Mouse (Mus musculus): ENCODE data around the gene Vcl. TPM values are rescaled to one million over a fixed set of nuclear protein-coding genes. Genes with fewer than 3 reads are reported as not detected.

Gene Vcl
- total RNA-seq, 1 experiment from 2014 or later: 39.3 TPM

- ATAC-seq (ENCODE audit: extremely low read depth, insufficient number of reproducible peaks, low FRiP score, poor library complexity, severe bottlenecking): no peak
Measured at GRCm38 (mm10) chr14:20993067-20993691, 64.0 kb downstream of the Vcl start.

- no peak for ATAC-seq (ENCODE audit: extremely low read depth, insufficient number of reproducible peaks, low FRiP score, poor library complexity, severe bottlenecking)
Measured at GRCm38 (mm10) chr14:20994475-20994874, 65.3 kb downstream of the Vcl start.

DNA sequence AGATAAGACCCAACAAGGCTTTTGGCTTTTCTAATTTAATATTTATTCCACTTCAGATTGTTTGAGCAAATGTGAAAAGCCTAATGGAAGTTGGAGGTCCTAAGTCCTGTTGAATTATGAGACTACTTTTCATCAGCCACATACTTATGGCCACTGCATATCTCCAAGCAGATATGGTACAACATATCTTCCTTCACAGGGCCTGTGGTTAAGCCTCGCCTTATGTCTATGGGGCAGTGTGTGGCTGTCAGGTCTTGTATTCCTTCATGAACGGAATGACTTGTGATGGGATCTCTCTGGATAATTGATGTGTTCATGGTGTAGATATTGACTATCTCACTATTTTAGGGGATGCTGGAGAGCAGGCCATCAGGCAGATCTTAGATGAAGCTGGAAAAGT lies 66.3 kb downstream of the Vcl start:
- no peak for ATAC-seq (ENCODE audit: extremely low read depth, insufficient number of reproducible peaks, low FRiP score, poor library complexity, severe bottlenecking)

- no peak for ATAC-seq (ENCODE audit: extremely low read depth, insufficient number of reproducible peaks, low FRiP score, poor library complexity, severe bottlenecking)
Measured at GRCm38 (mm10) chr14:20996361-20996760, 67.2 kb downstream of the Vcl start.

DNA sequence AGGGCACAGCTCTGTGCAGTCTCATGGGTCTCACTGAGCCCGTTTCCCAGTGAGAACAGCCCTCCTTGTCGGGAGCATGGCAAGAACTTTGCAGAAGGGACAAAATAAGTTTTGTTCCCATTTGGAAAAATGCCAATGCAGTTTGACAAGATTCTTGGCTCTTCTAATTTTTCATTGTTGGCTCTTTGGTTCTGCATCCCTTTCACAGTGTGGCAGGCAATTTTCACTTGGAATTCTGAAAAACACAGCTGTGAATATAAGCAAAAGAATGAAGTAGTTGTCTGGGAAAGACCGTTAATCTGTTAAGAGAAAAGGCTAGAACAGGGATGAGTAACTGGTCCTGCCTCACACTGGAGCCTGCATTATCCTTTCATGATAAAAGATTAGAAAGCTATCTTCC lies 68.3 kb downstream of the Vcl start:
- ATAC-seq (ENCODE audit: extremely low read depth, insufficient number of reproducible peaks, low FRiP score, poor library complexity, severe bottlenecking): no peak

DNA sequence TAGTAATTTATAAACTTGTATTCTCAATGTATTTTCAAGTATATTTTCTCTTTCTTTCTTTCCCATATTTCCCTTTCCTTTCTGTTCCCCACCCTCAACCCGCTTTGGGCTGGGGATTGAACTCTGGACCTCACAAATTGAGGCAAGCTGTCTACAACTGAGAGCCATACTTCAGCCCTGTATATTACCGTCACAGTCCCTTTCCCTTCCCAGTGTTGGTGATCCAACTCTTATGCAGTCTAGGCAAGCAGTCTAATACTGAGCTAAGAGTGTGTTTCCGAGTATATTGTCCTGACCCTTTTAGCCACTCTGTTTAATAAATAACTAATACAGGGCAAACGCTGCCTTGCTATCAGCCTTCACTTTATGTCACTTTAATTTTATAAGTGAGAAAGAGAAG lies 70.4 kb downstream of the Vcl start:
- no peak for ATAC-seq (ENCODE audit: extremely low read depth, insufficient number of reproducible peaks, low FRiP score, poor library complexity, severe bottlenecking)

DNA sequence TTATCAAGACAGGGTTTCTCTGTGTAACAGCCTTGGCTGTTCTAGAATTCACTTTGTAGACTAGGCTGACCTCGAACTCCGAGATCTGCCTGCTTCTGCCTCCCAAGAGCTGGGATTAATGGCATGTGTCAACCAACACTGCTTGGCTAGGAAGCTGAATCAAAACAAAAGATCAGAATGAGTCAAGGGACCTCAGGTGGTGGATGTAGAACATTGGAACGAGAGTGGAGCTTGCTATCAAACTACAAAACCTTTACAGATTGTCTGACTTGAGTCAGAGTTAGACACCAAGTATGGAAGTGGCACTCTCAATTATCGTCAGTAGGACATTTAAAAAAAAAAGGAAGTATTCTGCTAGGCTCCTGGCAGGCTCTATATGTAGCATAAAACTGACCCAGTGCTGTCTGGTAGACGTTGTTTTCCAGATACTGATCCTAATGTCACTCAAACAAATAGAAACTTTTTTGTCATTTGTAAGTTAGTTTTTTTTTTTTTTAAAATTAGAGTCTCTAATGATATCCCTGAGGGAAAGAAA lies 84.7 kb downstream of the Vcl start:
- ATAC-seq (ENCODE audit: extremely low read depth, insufficient number of reproducible peaks, low FRiP score, poor library complexity, severe bottlenecking): no peak

DNA sequence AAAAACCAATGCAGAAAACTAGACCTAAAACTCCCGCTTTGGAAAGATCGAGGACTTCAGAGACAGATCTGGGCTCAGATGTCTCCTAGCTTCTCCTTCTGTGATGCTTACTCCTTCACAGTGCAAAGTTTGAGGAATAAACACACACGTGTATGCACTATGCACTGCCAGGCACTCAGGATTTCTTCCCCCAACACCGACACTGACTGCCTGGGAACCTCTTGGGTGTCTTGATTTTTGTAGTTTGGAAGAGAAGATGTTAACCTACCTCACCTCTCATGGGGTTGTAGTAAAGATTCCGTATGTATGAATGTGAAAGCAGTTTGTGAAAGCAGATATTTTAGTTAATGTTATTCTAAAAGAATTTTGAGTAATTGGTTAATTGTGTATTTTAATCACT lies 88.7 kb downstream of the Vcl start:
- no peak for ATAC-seq (ENCODE audit: extremely low read depth, insufficient number of reproducible peaks, low FRiP score, poor library complexity, severe bottlenecking)

DNA sequence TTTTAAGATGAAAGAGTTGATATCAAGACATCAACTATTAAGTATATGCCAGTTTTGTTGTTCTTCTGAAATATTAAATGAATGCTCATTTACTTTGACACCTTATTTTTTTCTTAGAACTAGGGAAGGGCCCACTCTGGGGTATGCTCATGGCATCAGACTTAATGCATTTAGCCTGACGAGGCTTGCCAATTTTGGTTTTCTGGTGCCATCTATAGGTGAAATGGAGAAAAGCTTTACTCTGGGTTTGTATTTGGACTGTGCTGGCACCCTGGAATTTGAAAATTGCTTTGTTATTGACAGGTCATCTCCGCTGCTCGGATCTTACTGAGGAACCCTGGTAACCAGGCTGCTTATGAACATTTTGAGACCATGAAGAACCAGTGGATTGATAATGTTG lies 89.8 kb downstream of the Vcl start:
- ATAC-seq (ENCODE audit: extremely low read depth, insufficient number of reproducible peaks, low FRiP score, poor library complexity, severe bottlenecking): no peak

- no peak for ATAC-seq (ENCODE audit: extremely low read depth, insufficient number of reproducible peaks, low FRiP score, poor library complexity, severe bottlenecking)
Measured at GRCm38 (mm10) chr14:21020435-21020834, 91.2 kb downstream of the Vcl start.

DNA sequence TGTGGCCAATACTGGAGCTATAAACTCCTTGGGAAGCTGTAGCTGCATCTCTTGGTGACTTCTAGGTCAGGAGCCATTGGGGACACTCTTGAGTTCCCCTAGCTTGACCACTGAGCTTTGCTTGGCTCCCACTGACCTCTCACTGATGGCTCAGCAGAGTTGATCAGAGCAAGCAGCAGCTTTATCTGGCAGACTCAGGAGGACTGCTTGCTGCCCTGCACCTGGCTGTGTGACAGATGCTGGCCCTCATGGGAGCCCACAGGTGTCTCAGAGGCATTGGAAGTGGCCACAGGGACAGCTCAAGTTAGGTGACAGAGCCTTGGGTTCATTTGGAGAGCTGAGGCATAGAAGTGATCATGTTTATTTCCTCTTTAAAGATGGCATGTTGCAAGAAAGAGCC lies 98.3 kb downstream of the Vcl start:
- ATAC-seq (ENCODE audit: extremely low read depth, insufficient number of reproducible peaks, low FRiP score, poor library complexity, severe bottlenecking): no peak

GRCm38 (mm10) chr14:21029025-21029659 lies 99.9 kb downstream of the Vcl start:
- ATAC-seq (ENCODE audit: extremely low read depth, insufficient number of reproducible peaks, low FRiP score, poor library complexity, severe bottlenecking): no peak

GRCm38 (mm10) chr14:21031783-21032511 lies 102.7 kb downstream of the Vcl start:
- ATAC-seq (ENCODE audit: extremely low read depth, insufficient number of reproducible peaks, low FRiP score, poor library complexity, severe bottlenecking): peak; percentile 97

GRCm38 (mm10) chr14:21034271-21034670 lies 105.1 kb downstream of the Vcl start:
- ATAC-seq (ENCODE audit: extremely low read depth, insufficient number of reproducible peaks, low FRiP score, poor library complexity, severe bottlenecking): no peak

DNA sequence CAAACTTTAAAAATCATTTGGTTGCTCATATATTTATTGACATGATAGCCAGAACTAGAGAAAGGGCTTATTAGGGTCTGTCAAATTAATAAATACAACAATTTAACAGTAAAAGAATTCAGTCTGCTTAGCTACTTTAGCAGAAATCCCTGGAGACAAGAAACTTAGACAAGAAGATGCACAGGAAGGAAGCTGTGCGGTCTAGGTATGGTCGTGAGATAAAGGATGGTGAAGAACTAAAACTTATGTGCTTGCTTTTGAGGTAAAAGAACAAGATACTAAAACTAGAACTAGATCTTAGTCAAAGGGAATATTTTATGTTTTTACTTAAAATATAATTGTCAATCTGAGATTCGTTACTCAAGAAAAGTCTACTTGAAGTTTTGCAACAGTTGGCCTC lies 105.6 kb downstream of the Vcl start:
- no peak for ATAC-seq (ENCODE audit: extremely low read depth, insufficient number of reproducible peaks, low FRiP score, poor library complexity, severe bottlenecking)

DNA sequence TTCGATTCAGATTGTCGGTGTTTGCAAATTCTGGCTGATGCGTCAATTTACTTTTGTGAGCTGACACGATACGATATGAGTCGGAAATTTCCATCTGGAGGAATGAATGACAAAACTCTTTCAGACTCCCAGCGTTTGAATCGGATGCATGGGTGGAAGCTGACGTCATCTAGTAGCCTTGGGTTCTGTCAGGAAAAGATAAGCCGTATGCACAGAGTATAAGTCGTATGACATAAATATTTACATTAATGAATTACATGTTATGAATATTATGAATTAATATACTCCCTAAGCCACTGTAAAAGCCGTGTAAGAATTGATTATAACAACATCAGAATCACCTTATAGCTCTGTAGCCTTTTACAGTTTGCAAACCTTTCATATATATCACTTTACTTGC lies 109.9 kb downstream of the Vcl start:
- ATAC-seq (ENCODE audit: extremely low read depth, insufficient number of reproducible peaks, low FRiP score, poor library complexity, severe bottlenecking): no peak

DNA sequence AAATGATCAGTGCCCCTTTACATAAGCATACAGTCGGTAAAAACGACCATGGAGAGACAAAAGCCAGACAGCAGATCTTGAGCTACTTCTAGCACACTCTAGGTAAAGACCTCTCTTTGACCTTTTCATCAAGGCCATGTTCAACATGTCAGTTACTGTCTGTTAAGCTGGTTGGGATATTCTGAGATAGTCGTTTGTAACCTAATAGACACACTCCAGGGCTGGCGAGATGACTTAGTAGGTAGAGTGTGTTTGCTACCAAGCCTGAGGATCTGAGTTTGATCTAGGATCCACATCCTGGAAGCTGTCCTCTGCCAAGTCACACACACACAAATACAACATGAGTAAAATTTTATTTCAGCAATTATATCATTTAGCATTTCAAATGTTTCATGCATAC lies 110.4 kb downstream of the Vcl start:
- ATAC-seq (ENCODE audit: extremely low read depth, insufficient number of reproducible peaks, low FRiP score, poor library complexity, severe bottlenecking): no peak

GRCm38 (mm10) chr14:21047840-21048239 lies 118.6 kb downstream of the Vcl start:
- no peak for ATAC-seq (ENCODE audit: extremely low read depth, insufficient number of reproducible peaks, low FRiP score, poor library complexity, severe bottlenecking)

DNA sequence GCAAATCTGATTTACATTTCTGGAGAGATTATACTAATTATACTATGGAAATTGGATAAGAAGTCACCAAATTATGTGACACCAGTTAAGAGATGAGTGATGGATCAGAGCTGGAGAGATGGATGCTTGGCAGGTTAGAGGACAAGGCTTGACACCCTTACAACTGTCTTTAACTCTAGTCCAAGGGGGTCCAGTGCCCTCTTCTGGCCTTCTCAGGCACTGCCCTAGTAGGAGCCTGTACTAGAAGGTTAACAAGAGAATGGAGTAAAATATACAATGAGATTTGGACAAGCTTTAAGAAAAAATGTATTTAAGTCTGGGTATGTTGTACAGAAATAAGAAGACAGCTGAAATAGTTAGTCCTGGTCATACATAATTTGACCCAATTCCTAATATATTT lies 119.7 kb downstream of the Vcl start:
- ATAC-seq (ENCODE audit: extremely low read depth, insufficient number of reproducible peaks, low FRiP score, poor library complexity, severe bottlenecking): peak; percentile 35; the same call in 1 of the 2 replicates

DNA sequence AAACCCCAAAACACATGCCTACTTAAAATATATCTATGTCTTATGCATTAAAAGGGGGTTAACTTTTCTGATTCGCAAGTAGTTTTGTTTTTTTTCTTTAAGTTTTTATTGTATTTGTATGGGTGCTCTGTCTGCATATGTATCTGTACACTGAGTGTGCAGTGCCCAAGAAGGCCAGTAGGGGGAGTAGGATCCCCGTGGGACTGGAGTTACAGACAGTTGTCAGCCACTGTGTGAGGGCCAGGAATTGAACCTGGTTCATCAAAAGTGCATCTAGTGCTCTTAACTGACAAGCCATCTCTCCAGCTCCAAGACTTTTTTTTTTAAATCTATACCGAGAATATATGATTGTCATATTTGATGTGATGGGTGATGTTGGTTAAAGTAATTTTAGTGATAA lies 121.5 kb downstream of the Vcl start:
- ATAC-seq (ENCODE audit: extremely low read depth, insufficient number of reproducible peaks, low FRiP score, poor library complexity, severe bottlenecking): no peak
